Mouse (Mus musculus) CH12.LX (cell line): ENCODE data around the gene Ciz1. TPM values are rescaled to one million over a fixed set of nuclear protein-coding genes. Genes with fewer than 3 reads are reported as not detected.

Experiments used
- DNase-seq: peaks from one replicate; pipeline ENCODE4 v3.0.0-alpha.2; 2013; ENCODE audit errors: extremely low read depth
- H3K27ac ChIP-seq: 2 replicates; pipeline ENCODE4 v1.5.1; 2012; ENCODE audit warnings: low read depth, mild to moderate bottlenecking, control low read depth, moderate library complexity; ENCODE audit not compliant: insufficient read depth
- H3K27me3 ChIP-seq: replicated peaks from 2 replicates; pipeline ENCODE3; 2012; ENCODE audit warnings: inconsistent platforms
- H3K36me3 ChIP-seq, 2 experiments: replicated peaks in 1 of 2; 2 replicates each; pipeline versions ENCODE3 to v1.6.1; 2012; ENCODE audit warnings: inconsistent platforms in 1 of 2, low read length in 1 of 2, mild to moderate bottlenecking in 1 of 2, mixed read lengths in 1 of 2, moderate library complexity in 1 of 2; ENCODE audit not compliant: control insufficient read depth in 1 of 2, insufficient read depth in 1 of 2
- H3K4me1 ChIP-seq, 2 experiments: 2 replicates each; pipeline ENCODE4 v1.6.1; 2012; ENCODE audit warnings: inconsistent platforms in 1 of 2, moderate library complexity in 1 of 2; ENCODE audit not compliant: insufficient read depth in 2 of 2, control insufficient read depth in 1 of 2
- H3K4me2 ChIP-seq: 2 replicates; pipeline ENCODE4 v1.6.1; 2012; ENCODE audit warnings: low read depth, mild to moderate bottlenecking, control low read depth; ENCODE audit not compliant: poor library complexity, insufficient read depth, severe bottlenecking
- H3K4me3 ChIP-seq, 3 experiments: fragments of 150-350 bp in 1 of 3; sonication (generic) in 1 of 3; replicated peaks in 1 of 3; 2 replicates each; pipeline versions ENCODE3 to v1.5.1; 2011 to 2012; ENCODE audit warnings: low read depth in 2 of 3, low read length in 2 of 3, mild to moderate bottlenecking in 2 of 3, moderate library complexity in 2 of 3, control low read depth in 1 of 3, improper control_type of control experiment in 1 of 3, inconsistent platforms in 1 of 3, mixed read lengths in 1 of 3; ENCODE audit not compliant: poor library complexity in 1 of 3
- H3K79me2 ChIP-seq: replicated peaks from 2 replicates; pipeline ENCODE4 v1.6.1; 2012; ENCODE audit warnings: mild to moderate bottlenecking, moderate library complexity; ENCODE audit not compliant: control insufficient read depth, poor library complexity, insufficient read depth, severe bottlenecking; ENCODE audit errors: extremely low read depth
- H3K9ac ChIP-seq: 2 replicates; pipeline ENCODE4 v1.6.1; 2012; ENCODE audit warnings: low read depth, mild to moderate bottlenecking, control low read depth, moderate library complexity; ENCODE audit not compliant: insufficient read depth
- H3K9me3 ChIP-seq: replicated peaks from 2 replicates; pipeline ENCODE3; 2012; ENCODE audit warnings: low read length, inconsistent platforms, mixed read lengths
- BHLHE40 ChIP-seq: IDR thresholded peaks from 2 replicates; pipeline ENCODE4 v1.6.1; 2011; ENCODE audit warnings: mild to moderate bottlenecking, low read depth, low read length, improper control_type of control experiment
- CHD1 ChIP-seq: IDR thresholded peaks from 2 replicates; pipeline ENCODE4 v1.6.1; 2012; ENCODE audit warnings: low read depth, low read length, improper control_type of control experiment, inconsistent platforms
- CHD2 ChIP-seq: IDR thresholded peaks from 2 replicates; pipeline ENCODE4 v1.6.1; 2011; ENCODE audit warnings: low read length, improper control_type of control experiment
- CTCF ChIP-seq, 2 experiments: IDR thresholded peaks in 1 of 2; conservative IDR thresholded peaks in 1 of 2; 2 replicates each; pipeline ENCODE4 v1.5.1; 2011 to 2012; ENCODE audit warnings: low read depth in 2 of 2, low read length in 2 of 2, improper control_type of control experiment in 1 of 2, inconsistent platforms in 1 of 2, mild to moderate bottlenecking in 1 of 2, moderate library complexity in 1 of 2
- E2F4 ChIP-seq: IDR thresholded peaks from 2 replicates; pipeline ENCODE4 v1.6.1; 2011; ENCODE audit warnings: low read depth, low read length, improper control_type of control experiment; ENCODE audit not compliant: insufficient replicate concordance
- MYC ChIP-seq: IDR thresholded peaks from 2 replicates; pipeline ENCODE4 v1.6.1; 2011; ENCODE audit warnings: low read depth, mild to moderate bottlenecking, improper control_type of control experiment, low read length
- POLR2A ChIP-seq: IDR thresholded peaks from 2 replicates; pipeline ENCODE4 v1.6.1; 2011; ENCODE audit warnings: low read depth, mild to moderate bottlenecking, improper control_type of control experiment, low read length
- POLR2AphosphoS2 ChIP-seq: IDR thresholded peaks from 2 replicates; pipeline ENCODE4 v1.6.1; 2011; ENCODE audit warnings: low read depth, low read length, improper control_type of control experiment
- UBTF ChIP-seq: IDR thresholded peaks from 2 replicates; pipeline ENCODE4 v1.6.1; 2012; ENCODE audit warnings: low read depth, mild to moderate bottlenecking, inconsistent platforms, low read length, improper control_type of control experiment, moderate library complexity
- ZNF384 ChIP-seq: IDR thresholded peaks from 2 replicates; pipeline ENCODE4 v1.6.1; 2012; ENCODE audit warnings: low read depth, low read length, improper control_type of control experiment, inconsistent platforms
- dilution Hi-C: fragments of 300-500 bp; cut with MboI; formaldehyde crosslinking; loops from 2 replicates; pipeline ENCODE4 v1.14.3; 2020; ENCODE audit warnings: low sequenced_read_pairs; ENCODE audit not compliant: extremely low pct_unique_long_range_greater_than_20kb, extremely low pct_ligation_motif_present
- in situ Hi-C: fragments of 300-500 bp; cut with MboI; formaldehyde crosslinking; loops from 3 replicates; pipeline ENCODE4 v1.14.3; 2019; ENCODE audit warnings: low sequenced_read_pairs, low pct_ligation_motif_present, low pct_unique_long_range_greater_than_20kb, mixed read lengths
- polyA plus RNA-seq: library from polyadenylated mRNA; unstranded; fragments of >175 nt; gene quantifications from 2 replicates; pipeline ENCODE4 v1.2.1, GENCODE M21; 2012; ENCODE audit warnings: low read depth; ENCODE audit not compliant: insufficient read length
- total RNA-seq, 2 experiments: library from RNA; depleted of rRNA; stranded (reverse); fragments of 300-350 nt in 1 of 2; fragments of >200 nt in 1 of 2; gene quantifications; 2 replicates each; pipeline ENCODE4 v1.2.3; 2012 to 2014

Gene Ciz1
- total and polyA plus RNA-seq, 3 experiments, result 8.1 to 47.3 (median 20.4) TPM

DNA sequence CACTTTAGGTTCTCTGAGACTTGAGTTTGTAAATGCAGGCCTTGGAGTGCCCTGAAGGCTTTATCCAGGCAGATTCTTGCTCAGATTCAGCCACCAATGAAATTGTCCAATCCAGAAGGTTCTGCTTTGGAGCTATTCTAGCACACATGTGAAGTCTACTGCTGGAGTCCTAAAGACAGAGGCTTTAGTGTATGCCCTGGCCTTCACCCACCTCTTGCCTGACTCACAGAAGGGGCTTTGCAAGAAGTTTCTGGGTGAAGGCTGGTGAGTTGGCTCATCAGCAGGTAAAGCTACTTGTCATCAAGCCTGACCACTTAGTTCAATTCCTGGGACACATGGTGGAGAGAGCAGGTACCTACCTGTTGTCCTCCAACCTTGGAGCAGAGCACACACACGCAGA, 74.0 kb downstream of the Ciz1 start:
- DNase-seq, result no peak
- Histone ChIP-seq H3K9ac (no peak overlapping the region), H3K79me2 (no peaks in the 10 kb centered on the region), H3K4me1 (peaks cover 8 to 42% of the 10 kb centered on the region in 2 experiments), H3K27me3 (no peaks in the 10 kb centered on the region), H3K36me3 (peaks cover 0 to 18% of the 10 kb centered on the region in 2 experiments), H3K4me3 (no peak overlapping the region), H3K4me2 (no peak overlapping the region), H3K27ac (no peak overlapping the region), H3K9me3 (no peaks in the 10 kb centered on the region)
- dilution Hi-C loops, result no loop called here
- TF ChIP-seq BHLHE40 (no peak), CHD1 (no peak), CHD2 (no peak), E2F4 (no peak), MYC (no peak), UBTF (no peak)
- in situ Hi-C loops, result no loop called here

- H3K9ac ChIP-seq, result no peak overlapping the region
- peaks cover 4 to 27% of the 10 kb centered on the region in 2 experiments; a peak in 3 of 4 replicates for H3K4me1 ChIP-seq
- peaks cover 0 to 20% of the 10 kb centered on the region in 2 experiments for H3K36me3 ChIP-seq
- no peaks in the 10 kb centered on the region for H3K27me3 ChIP-seq
- DNase-seq, result no peak
- H3K9me3 ChIP-seq, result no peaks in the 10 kb centered on the region
- dilution Hi-C loops, result no loop called here
- no peak overlapping the region for H3K4me3 ChIP-seq
- H3K27ac ChIP-seq, result no peak overlapping the region
- in situ Hi-C loops, result no loop called here
- H3K79me2 ChIP-seq, result no peaks in the 10 kb centered on the region
- H3K4me2 ChIP-seq, result no peak overlapping the region
- TF ChIP-seq ZNF384 (no peak), CTCF (conservative IDR thresholded peaks at IDR 0.05 in 1 of 2, IDR thresholded peaks at IDR 0.05 in 1 of 2; ENCODE audit: low read depth in 2 of 2, low read length in 2 of 2) (no peak)
- TF ChIP-seq, all 38 proteins: peak for 0
Measured at GRCm38 (mm10) chr2:32427720-32428119, 75.6 kb downstream of the Ciz1 start.

DNA sequence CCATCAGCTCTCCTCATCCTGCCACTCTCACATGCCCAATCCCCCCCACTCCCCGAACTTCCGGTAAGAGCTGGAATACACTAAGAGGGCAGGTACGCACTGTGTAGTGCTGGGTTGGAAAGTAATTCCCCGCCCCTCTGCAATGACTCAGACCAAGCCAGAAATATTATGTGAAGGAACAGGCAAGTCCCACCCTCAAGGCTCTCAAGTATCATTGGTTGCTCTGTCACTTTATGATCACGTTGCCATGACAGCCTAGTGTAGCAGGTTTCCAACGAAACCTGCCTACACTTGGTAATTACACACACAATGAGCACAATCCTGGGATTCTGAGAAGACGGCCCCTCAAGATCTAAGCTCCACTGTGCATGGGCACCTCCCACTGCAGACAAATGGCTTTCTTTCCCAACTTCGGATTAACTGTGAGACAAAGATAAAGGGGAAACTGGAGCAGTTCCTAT, 76.2 kb downstream of the Ciz1 start:
- Histone ChIP-seq H3K9me3 (no peaks in the 10 kb centered on the region), H3K4me1 (peaks cover 4 to 21% of the 10 kb centered on the region in 2 experiments; a peak in 3 of 4 replicates), H3K36me3 (peaks cover 0 to 21% of the 10 kb centered on the region in 2 experiments), H3K27ac (no peak overlapping the region), H3K79me2 (no peaks in the 10 kb centered on the region), H3K27me3 (no peaks in the 10 kb centered on the region), H3K9ac (no peak overlapping the region), H3K4me2 (no peak overlapping the region), H3K4me3 (no peak overlapping the region)
- TF ChIP-seq POLR2A (no peak), POLR2AphosphoS2 (no peak), CTCF (conservative IDR thresholded peaks at IDR 0.05 in 1 of 2, IDR thresholded peaks at IDR 0.05 in 1 of 2; ENCODE audit: low read depth in 2 of 2, low read length in 2 of 2) (no peak)
- dilution Hi-C loops (no loop called here), in situ Hi-C loops (no loop called here)
- DNase-seq, result no peak
